Mouse (Mus musculus): ENCODE measurements at regions not wholly inside any gene's neighbourhood (a gene's known extent, or its start where the extent isn't known, plus 50 kb on each side); places are given as distances from the start of the nearest gene placed in this dataset.

DNA sequence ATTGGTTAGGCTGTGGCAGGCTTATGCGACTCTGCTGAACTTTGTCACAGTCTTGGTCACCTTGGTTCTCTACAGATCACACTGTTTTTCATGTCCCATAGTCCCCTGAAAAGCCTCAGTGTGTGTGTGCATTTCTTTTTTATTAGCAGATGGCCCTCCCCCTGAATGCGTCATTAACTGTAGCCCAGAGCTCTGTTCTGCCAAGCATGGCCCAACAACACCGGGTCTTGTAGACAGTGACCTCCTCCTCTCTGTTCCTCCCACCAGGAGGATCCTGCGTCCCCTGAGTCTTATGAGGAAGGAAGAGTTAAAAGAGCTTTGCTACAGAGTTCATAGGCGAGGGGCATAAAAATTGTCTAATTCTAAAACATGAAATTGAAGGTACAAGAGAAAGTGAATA lies 103.5 kb upstream of the Rpl34 start:
- H3K9me3 ChIP-seq (replicated peaks), result no peaks in the 10 kb centered on the region
- WGBS, result 59% methylated on average over 5 of the region's 5 CpGs
- no peak for ATAC-seq
- no peaks in the 10 kb centered on the region for H3K27me3 ChIP-seq
- no peak overlapping the region for H3K27ac ChIP-seq
- no peaks in the 10 kb centered on the region for H3K36me3 ChIP-seq (ENCODE audit: poor library complexity, severe bottlenecking)
- H3K4me2 ChIP-seq, result no peak overlapping the region
- H3K4me1 ChIP-seq, result peaks cover 9% of the 10 kb centered on the region; the same call in 1 of the 2 replicates
- no peak overlapping the region for H3K4me3 ChIP-seq
- H3K9ac ChIP-seq, result no peak overlapping the region

DNA sequence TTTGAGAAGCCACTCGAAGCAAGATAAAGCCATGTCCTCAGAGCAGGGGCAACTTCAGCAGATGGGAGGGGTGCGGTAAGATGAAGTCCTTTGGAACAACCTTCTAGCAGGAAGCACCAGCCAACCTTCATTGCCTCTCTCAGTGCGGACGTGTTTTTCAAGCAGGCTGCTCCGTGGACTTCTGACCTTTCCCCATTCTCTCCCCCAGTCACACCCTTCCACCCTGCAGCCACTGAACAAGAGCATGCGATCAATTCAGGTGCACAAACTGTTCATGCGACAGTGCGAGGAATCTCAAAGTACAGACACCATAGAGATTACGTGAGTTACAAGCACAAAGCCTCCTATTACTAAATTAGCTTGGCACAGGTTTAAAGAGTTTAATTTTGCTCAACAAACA lies 102.9 kb upstream of the Rpl34 start:
- H3K4me1 ChIP-seq, result peaks cover 9% of the 10 kb centered on the region; the same call in 1 of the 2 replicates
- no peaks in the 10 kb centered on the region for H3K9me3 ChIP-seq (replicated peaks)
- H3K27ac ChIP-seq, result no peak overlapping the region
- no peak for ATAC-seq
- 56% methylated on average over 9 of the region's 9 CpGs for WGBS
- no peaks in the 10 kb centered on the region for H3K36me3 ChIP-seq (ENCODE audit: poor library complexity, severe bottlenecking)
- no peak overlapping the region for H3K4me3 ChIP-seq
- H3K27me3 ChIP-seq, result no peaks in the 10 kb centered on the region
- no peak overlapping the region for H3K9ac ChIP-seq
- no peak overlapping the region for H3K4me2 ChIP-seq

- no peaks in the 10 kb centered on the region for H3K36me3 ChIP-seq (ENCODE audit: poor library complexity, severe bottlenecking)
- ATAC-seq, result no peak
- H3K4me2 ChIP-seq, result no peak overlapping the region
- no peaks in the 10 kb centered on the region for H3K9me3 ChIP-seq (replicated peaks)
- no peak overlapping the region for H3K4me3 ChIP-seq
- peaks cover 9% of the 10 kb centered on the region; the same call in 1 of the 2 replicates for H3K4me1 ChIP-seq
- no peak overlapping the region for H3K27ac ChIP-seq
- H3K9ac ChIP-seq, result no peak overlapping the region
- WGBS, result 81% methylated on average over 6 of the region's 6 CpGs
- no peaks in the 10 kb centered on the region for H3K27me3 ChIP-seq
Observed at GRCm38 (mm10) chr3:130831788-130832187, 101.6 kb upstream of the Rpl34 start.

GRCm38 (mm10) chr3:130828346-130828745 lies 98.1 kb upstream of the Rpl34 start:
- 77% methylated on average over 4 of the region's 4 CpGs for WGBS
- H3K4me3 ChIP-seq, result no peak overlapping the region
- no peak overlapping the region for H3K4me2 ChIP-seq
- H3K4me1 ChIP-seq, result peaks cover 7% of the 10 kb centered on the region; the same call in 1 of the 2 replicates
- no peaks in the 10 kb centered on the region for H3K27me3 ChIP-seq
- H3K9me3 ChIP-seq (replicated peaks), result no peaks in the 10 kb centered on the region
- H3K27ac ChIP-seq, result no peak overlapping the region
- H3K9ac ChIP-seq, result no peak overlapping the region
- H3K36me3 ChIP-seq (ENCODE audit: poor library complexity, severe bottlenecking), result no peaks in the 10 kb centered on the region
- ATAC-seq, result no peak

GRCm38 (mm10) chr3:130827934-130828333 lies 97.7 kb upstream of the Rpl34 start:
- 80% methylated on average over 4 of the region's 4 CpGs for WGBS
- H3K4me3 ChIP-seq, result no peak overlapping the region
- peaks cover 3% of the 10 kb centered on the region; the same call in 1 of the 2 replicates for H3K4me1 ChIP-seq
- H3K27me3 ChIP-seq, result no peaks in the 10 kb centered on the region
- H3K27ac ChIP-seq, result no peak overlapping the region
- ATAC-seq, result no peak
- no peak overlapping the region for H3K4me2 ChIP-seq
- H3K9me3 ChIP-seq (replicated peaks), result no peaks in the 10 kb centered on the region
- no peak overlapping the region for H3K9ac ChIP-seq
- H3K36me3 ChIP-seq (ENCODE audit: poor library complexity, severe bottlenecking), result no peaks in the 10 kb centered on the region

DNA sequence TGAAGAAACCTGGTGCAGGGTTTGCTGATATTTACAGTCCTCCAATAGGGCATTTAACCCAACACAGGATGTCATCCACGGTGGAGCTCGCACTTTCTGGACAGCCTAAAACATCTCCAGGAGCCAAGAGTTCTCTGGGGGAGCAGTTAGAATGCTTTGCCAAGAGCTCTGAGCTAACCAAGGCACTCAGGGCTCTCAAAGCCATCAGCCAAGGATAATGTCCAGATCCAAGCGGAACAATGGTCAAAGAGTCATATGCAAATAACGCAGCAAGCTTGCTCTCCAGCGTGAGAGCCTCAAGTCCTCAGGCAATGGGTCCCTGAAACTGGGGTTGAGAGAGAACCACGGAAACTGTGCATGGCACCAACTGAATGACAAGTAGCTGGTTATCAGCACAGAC lies 96.8 kb upstream of the Rpl34 start:
- Histone ChIP-seq H3K9me3 (replicated peaks) (no peaks in the 10 kb centered on the region), H3K27me3 (no peaks in the 10 kb centered on the region), H3K27ac (no peak overlapping the region), H3K36me3 (ENCODE audit: poor library complexity, severe bottlenecking) (no peaks in the 10 kb centered on the region), H3K4me3 (no peak overlapping the region), H3K4me2 (no peak overlapping the region), H3K4me1 (no peaks in the 10 kb centered on the region), H3K9ac (no peak overlapping the region)
- ATAC-seq, result no peak
- 81% methylated on average over 6 of the region's 6 CpGs for WGBS

DNA sequence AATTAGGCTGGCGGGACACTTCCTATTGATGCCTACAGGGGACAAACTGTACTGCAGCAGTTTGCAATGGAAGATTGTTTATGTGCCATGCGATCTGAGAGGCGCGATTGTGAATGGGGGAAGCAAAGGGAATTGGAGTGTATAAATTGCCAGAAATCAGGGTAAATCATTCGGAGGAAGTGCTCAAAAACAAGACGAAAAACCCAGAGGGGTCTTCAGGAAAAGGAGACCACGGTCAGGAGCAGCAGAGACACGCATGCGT lies 89.6 kb upstream of the Rpl34 start:
- Histone ChIP-seq H3K27ac (no peak overlapping the region), H3K4me1 (no peaks in the 10 kb centered on the region), H3K4me2 (no peak overlapping the region), H3K4me3 (no peak overlapping the region), H3K36me3 (ENCODE audit: poor library complexity, severe bottlenecking) (no peaks in the 10 kb centered on the region), H3K9ac (no peak overlapping the region), H3K27me3 (no peaks in the 10 kb centered on the region), H3K9me3 (replicated peaks) (no peaks in the 10 kb centered on the region)
- WGBS, result 82% methylated on average over 9 of the region's 9 CpGs
- ATAC-seq, result no peak

DNA sequence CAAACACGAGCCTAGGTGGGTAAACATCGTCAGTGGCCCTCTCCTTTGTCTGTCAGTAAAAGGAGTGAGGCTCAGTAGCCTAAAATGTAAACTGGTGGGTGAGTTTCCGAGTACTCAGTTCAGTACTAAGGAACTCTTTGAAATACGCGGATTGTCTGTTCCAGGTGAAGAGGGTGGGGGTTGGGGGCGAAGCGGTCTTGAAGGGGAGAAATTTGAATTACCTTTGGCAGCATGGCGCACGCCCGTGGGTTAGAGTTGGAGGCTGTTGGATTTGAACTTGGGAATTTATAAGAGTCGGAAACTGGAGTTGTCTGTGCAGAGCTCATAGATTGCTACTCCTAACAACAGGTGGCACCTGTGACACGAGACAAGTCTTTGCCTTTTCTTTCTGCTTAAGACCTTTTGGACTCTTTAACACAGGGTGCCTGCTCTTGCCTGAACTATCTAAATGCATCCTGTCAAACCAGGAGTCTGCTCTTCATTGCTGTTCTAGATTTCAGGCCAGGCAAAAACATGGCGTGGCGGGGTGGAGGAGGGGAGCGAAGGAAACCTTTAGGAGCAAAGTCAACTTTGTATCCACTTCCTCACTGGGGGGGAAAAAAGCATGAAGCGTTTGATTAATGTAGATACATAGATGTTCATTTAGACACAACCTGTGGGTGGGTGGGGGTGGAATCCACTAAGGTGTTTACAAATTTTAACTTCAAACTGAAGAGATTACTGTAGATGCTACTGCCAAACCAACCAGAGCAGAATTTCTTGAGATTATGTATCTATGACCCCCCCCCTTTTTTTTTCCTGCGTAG lies 89.0 kb upstream of the Rpl34 start:
- no peaks in the 10 kb centered on the region for H3K36me3 ChIP-seq (ENCODE audit: poor library complexity, severe bottlenecking)
- no peaks in the 10 kb centered on the region for H3K9me3 ChIP-seq (replicated peaks)
- peak overlapping the region; percentile 58 for H3K4me2 ChIP-seq
- H3K4me1 ChIP-seq, result no peaks in the 10 kb centered on the region
- ATAC-seq, result peak; percentile 3
- H3K9ac ChIP-seq, result peak overlapping the region; percentile 50; the same call in 1 of the 2 replicates
- 40% methylated on average over 17 of the region's 17 CpGs for WGBS
- H3K27ac ChIP-seq, result no peak overlapping the region
- no peaks in the 10 kb centered on the region for H3K27me3 ChIP-seq
- H3K4me3 ChIP-seq, result peak overlapping the region; percentile 26

GRCm38 (mm10) chr3:130818467-130819030 lies 88.4 kb upstream of the Rpl34 start:
- no peaks in the 10 kb centered on the region for H3K9me3 ChIP-seq (replicated peaks)
- H3K27me3 ChIP-seq, result no peaks in the 10 kb centered on the region
- peak overlapping the region; percentile 26 for H3K4me3 ChIP-seq
- H3K4me1 ChIP-seq, result no peaks in the 10 kb centered on the region
- peak; percentile 88 for ATAC-seq
- H3K27ac ChIP-seq, result no peak overlapping the region
- no peaks in the 10 kb centered on the region for H3K36me3 ChIP-seq (ENCODE audit: poor library complexity, severe bottlenecking)
- WGBS, result 4% methylated on average over 18 of the region's 18 CpGs
- H3K4me2 ChIP-seq, result peak overlapping the region; percentile 58
- peak overlapping the region; percentile 50; the same call in 1 of the 2 replicates for H3K9ac ChIP-seq

- Histone ChIP-seq H3K27ac (no peak overlapping the region), H3K36me3 (ENCODE audit: poor library complexity, severe bottlenecking) (no peaks in the 10 kb centered on the region)
- WGBS, result 78% methylated on average over 19 of the region's 19 CpGs
Observed at GRCm38 (mm10) chr3:130809696-130810665, 79.8 kb upstream of the Rpl34 start.

GRCm38 (mm10) chr3:130805345-130805744 lies 75.1 kb upstream of the Rpl34 start:
- H3K9ac ChIP-seq, result no peak overlapping the region
- H3K4me2 ChIP-seq, result no peak overlapping the region
- H3K9me3 ChIP-seq (replicated peaks), result no peaks in the 10 kb centered on the region
- no peaks in the 10 kb centered on the region for H3K4me1 ChIP-seq
- H3K27me3 ChIP-seq, result no peaks in the 10 kb centered on the region
- H3K27ac ChIP-seq, result no peak overlapping the region
- H3K36me3 ChIP-seq (ENCODE audit: poor library complexity, severe bottlenecking), result no peaks in the 10 kb centered on the region
- 92% methylated on average over 3 of the region's 3 CpGs for WGBS
- no peak for ATAC-seq
- no peak overlapping the region for H3K4me3 ChIP-seq

More at GRCm38 (mm10) chr3:130809696-130810665, 79.8 kb upstream of the Rpl34 start:
- Histone ChIP-seq H3K9ac (no peak overlapping the region), H3K9me3 (replicated peaks) (no peaks in the 10 kb centered on the region), H3K27me3 (no peaks in the 10 kb centered on the region), H3K4me1 (no peaks in the 10 kb centered on the region), H3K4me3 (no peak overlapping the region), H3K4me2 (no peak overlapping the region)
- ATAC-seq, result no peak

- Histone ChIP-seq H3K36me3 (ENCODE audit: poor library complexity, severe bottlenecking) (no peaks in the 10 kb centered on the region), H3K4me1 (no peaks in the 10 kb centered on the region), H3K4me2 (no peak overlapping the region), H3K4me3 (no peak overlapping the region), H3K27ac (no peak overlapping the region), H3K27me3 (no peaks in the 10 kb centered on the region), H3K9me3 (replicated peaks) (no peaks in the 10 kb centered on the region), H3K9ac (no peak overlapping the region)
- ATAC-seq, result no peak
- 78% methylated on average over 6 of the region's 6 CpGs for WGBS
Observed at GRCm38 (mm10) chr3:130804327-130804662, 74.1 kb upstream of the Rpl34 start.
